Mouse (Mus musculus) small intestine, adult 2 months (tissue): Measurements from ENCODE around the gene Tpcn2. TPM values are rescaled to one million over a fixed set of nuclear protein-coding genes. Genes with fewer than 3 reads are reported as not detected.

Source experiments
- H3K27ac ChIP-seq: fragments of 200-500 bp; 2 replicates; pipeline ENCODE4 v1.5.1; 2012; ENCODE audit warnings: low read depth, low read length, control low read depth, inconsistent platforms; ENCODE audit not compliant: insufficient read depth
- H3K27me3 ChIP-seq: fragments of 200-500 bp; 2 replicates; pipeline ENCODE4 v1.6.1; 2012; ENCODE audit warnings: mild to moderate bottlenecking, moderate library complexity, low read length, inconsistent platforms; ENCODE audit not compliant: control insufficient read depth, insufficient read depth
- H3K36me3 ChIP-seq: fragments of 200-500 bp; 2 replicates; pipeline ENCODE4 v1.6.1; 2012; ENCODE audit warnings: mild to moderate bottlenecking, low read length, control low read depth, inconsistent platforms; ENCODE audit not compliant: control insufficient read depth, insufficient read depth
- H3K4me1 ChIP-seq: fragments of 200-500 bp; 2 replicates; pipeline ENCODE4 v1.6.1; 2012; ENCODE audit warnings: low read length, inconsistent platforms, mixed read lengths; ENCODE audit not compliant: control insufficient read depth, insufficient read depth, insufficient read length
- H3K4me3 ChIP-seq: fragments of 200-500 bp; 2 replicates; pipeline ENCODE4 v1.5.1; 2012; ENCODE audit warnings: low read depth, mild to moderate bottlenecking, control low read depth, inconsistent platforms, low read length, moderate library complexity
- CTCF ChIP-seq: fragments of 200-500 bp; IDR thresholded peaks from 2 replicates; pipeline ENCODE4 v1.5.1; 2012; ENCODE audit warnings: low read depth, mild to moderate bottlenecking, control low read depth, inconsistent platforms, low read length, moderate library complexity, mixed read lengths; ENCODE audit not compliant: insufficient replicate concordance, insufficient read length; ENCODE audit errors: extremely low read depth
- POLR2A ChIP-seq: fragments of 200-500 bp; IDR thresholded peaks from 2 replicates; pipeline ENCODE4 v1.6.1; 2012; ENCODE audit warnings: low read depth, mild to moderate bottlenecking, control low read depth, inconsistent platforms, low read length, moderate library complexity
- WGBS: fragments of 180-500 bp; shearing (Covaris S2); methylation state at CpG from one replicate; pipeline ENCODE4 v1.1.7; 2018; 5-methylcytosine and 5-hydroxymethylcytosine counted together
- polyA plus RNA-seq: library from polyadenylated mRNA; depleted of rRNA; stranded (reverse); fragments of >200 nt; gene quantifications from 2 replicates; pipeline ENCODE4 v1.2.3, GENCODE M21; 2012

Gene Tpcn2
- polyA plus RNA-seq, 1 experiment: 8.5 TPM

- 60% methylated on average over 4 of the region's 4 CpGs for WGBS
Observed at GRCm38 (mm10) chr7:145148902-145149301, 134.9 kb downstream of the Tpcn2 start.

GRCm38 (mm10) chr7:145147973-145148698, 135.7 kb downstream of the Tpcn2 start:
- no peaks in the 10 kb centered on the region for H3K4me1 ChIP-seq
- no peak overlapping the region for H3K27ac ChIP-seq
- 80% methylated on average over 5 of the region's 5 CpGs for WGBS
- H3K27me3 ChIP-seq: no peaks in the 10 kb centered on the region
- no peaks in the 10 kb centered on the region for H3K36me3 ChIP-seq
- TF ChIP-seq POLR2A (no peak), CTCF (no peak)
- H3K4me3 ChIP-seq: no peak overlapping the region

More at GRCm38 (mm10) chr7:145148902-145149301, 134.9 kb downstream of the Tpcn2 start:
- H3K36me3 ChIP-seq: no peaks in the 10 kb centered on the region
- H3K27ac ChIP-seq: no peak overlapping the region
- H3K4me3 ChIP-seq: no peak overlapping the region
- no peaks in the 10 kb centered on the region for H3K4me1 ChIP-seq
- no peak for TF ChIP-seq POLR2A
- no peak for TF ChIP-seq CTCF
- no peaks in the 10 kb centered on the region for H3K27me3 ChIP-seq

- no peaks in the 10 kb centered on the region for H3K4me1 ChIP-seq
- no peak for TF ChIP-seq CTCF
- no peak for TF ChIP-seq POLR2A
- no peak overlapping the region for H3K27ac ChIP-seq
- H3K27me3 ChIP-seq: no peaks in the 10 kb centered on the region
- no peaks in the 10 kb centered on the region for H3K36me3 ChIP-seq
- no peak overlapping the region for H3K4me3 ChIP-seq
Observed at GRCm38 (mm10) chr7:145146252-145146930, 137.4 kb downstream of the Tpcn2 start.

GRCm38 (mm10) chr7:145143502-145144070, 140.2 kb downstream of the Tpcn2 start:
- H3K27ac ChIP-seq: no peak overlapping the region
- no peaks in the 10 kb centered on the region for H3K27me3 ChIP-seq
- no peak for TF ChIP-seq POLR2A
- H3K4me1 ChIP-seq: no peaks in the 10 kb centered on the region
- no peaks in the 10 kb centered on the region for H3K36me3 ChIP-seq
- no peak overlapping the region for H3K4me3 ChIP-seq
- 63% methylated on average over 3 of the region's 3 CpGs for WGBS

- H3K27me3 ChIP-seq: no peaks in the 10 kb centered on the region
- no peaks in the 10 kb centered on the region for H3K4me1 ChIP-seq
- no peak overlapping the region for H3K4me3 ChIP-seq
- no peak overlapping the region for H3K27ac ChIP-seq
- TF ChIP-seq CTCF (no peak), POLR2A (no peak)
- H3K36me3 ChIP-seq: no peaks in the 10 kb centered on the region
- 29% methylated on average over 2 of the region's 2 CpGs for WGBS
Observed at GRCm38 (mm10) chr7:145140656-145141055, 143.2 kb downstream of the Tpcn2 start.

- no peak overlapping the region for H3K27ac ChIP-seq
- no peaks in the 10 kb centered on the region for H3K36me3 ChIP-seq
- TF ChIP-seq CTCF (no peak), POLR2A (no peak)
- no peaks in the 10 kb centered on the region for H3K27me3 ChIP-seq
- no peaks in the 10 kb centered on the region for H3K4me1 ChIP-seq
- 84% methylated on average over 3 of the region's 3 CpGs for WGBS
- H3K4me3 ChIP-seq: no peak overlapping the region
Observed at GRCm38 (mm10) chr7:145139576-145139975, 144.2 kb downstream of the Tpcn2 start.

GRCm38 (mm10) chr7:145139100-145139499, 144.7 kb downstream of the Tpcn2 start:
- Histone ChIP-seq H3K27ac (no peak overlapping the region), H3K27me3 (no peaks in the 10 kb centered on the region), H3K4me1 (no peaks in the 10 kb centered on the region), H3K36me3 (no peaks in the 10 kb centered on the region), H3K4me3 (no peak overlapping the region)
- WGBS: 59% methylated on average over 1 of the region's 1 CpGs
- TF ChIP-seq POLR2A (no peak), CTCF (no peak)
